Mouse (Mus musculus) CD4-positive naive resting alpha-beta T cell, adult 57 days (primary cell): ENCODE data around the gene Ptk6. TPM values are rescaled to one million over a fixed set of nuclear protein-coding genes. Genes with fewer than 3 reads are reported as not detected.

ENCODE experiments used
- total RNA-seq: library from RNA; stranded (reverse); gene quantifications from one replicate; pipeline ENCODE4 v1.2.4, GENCODE M21; 2023

Ptk6 gene
- not detected for total RNA-seq

GRCm38 (mm10) chr2:181202422-181202821, at the start of gene Ptk6:
TSS of gene Ptk6 (minus strand) at chr2:181202789.

GRCm38 (mm10) chr2:181241602-181242313, 39.2 kb upstream of the Ptk6 start, which contains the start of gene Helz2:
TSS of gene Helz2 (minus strand) at chr2:181242027.

GRCm38 (mm10) chr2:181219538-181220216, 17.1 kb upstream of the Ptk6 start, which contains the start of gene Fndc11:
TSS of gene Fndc11 (plus strand) at chr2:181220013.

GRCm38 (mm10) chr2:181213021-181213445, 10.4 kb upstream of the Ptk6 start, which contains the start of gene Srms:
TSS of gene Srms (minus strand) at chr2:181213185.

GRCm38 (mm10) chr2:181187121-181188000, 15.2 kb downstream of the Ptk6 start, which contains the start of gene Ppdpf:
TSS of gene Ppdpf (plus strand) at chr2:181187247.

GRCm38 (mm10) chr2:181156248-181157121, 46.1 kb downstream of the Ptk6 start, which contains the start of gene Eef1a2:
TSS of gene Eef1a2 (minus strand) at chr2:181157014.

Other genes starting within 250 kb of the Ptk6 start
- 2.7 TPM for gene Nkain4, start 248.1 kb downstream of the Ptk6 start, total RNA-seq
- gene Arfgap1, start 235.6 kb downstream of the Ptk6 start, total RNA-seq: 82.4 TPM
- 3.0 TPM for gene Col20a1, start 216.3 kb downstream of the Ptk6 start, total RNA-seq
- gene Chrna4, start 159.2 kb downstream of the Ptk6 start, total RNA-seq: not detected
- gene Kcnq2, start 67.5 kb downstream of the Ptk6 start, total RNA-seq: not detected
- gene Eef1a2, start 45.8 kb downstream of the Ptk6 start, total RNA-seq: not detected
- gene Ppdpf, start 15.5 kb downstream of the Ptk6 start, total RNA-seq: 118 TPM
- 0.59 TPM for gene Srms, start 10.4 kb upstream of the Ptk6 start, total RNA-seq
- 0.86 TPM for gene Fndc11, start 17.2 kb upstream of the Ptk6 start, total RNA-seq
- 147 TPM for gene Helz2, start 39.2 kb upstream of the Ptk6 start, total RNA-seq
- gene Gmeb2, start 85.2 kb upstream of the Ptk6 start, total RNA-seq: 40.5 TPM
- gene Stmn3, start 111.7 kb upstream of the Ptk6 start, total RNA-seq: not detected
- 107 TPM for gene Rtel1, start 117.0 kb upstream of the Ptk6 start, total RNA-seq
- 123 TPM for gene Zgpat, start 162.1 kb upstream of the Ptk6 start, total RNA-seq
- gene Arfrp1, start 162.6 kb upstream of the Ptk6 start, total RNA-seq: 87.5 TPM
- gene Lime1, start 177.3 kb upstream of the Ptk6 start, total RNA-seq: 249 TPM